Mouse (Mus musculus) myocyte (in vitro differentiated cells): Measurements from ENCODE around the gene Msi2.

Experiments used
- E2F4 ChIP-seq: IDR thresholded peaks from one replicate; pipeline ENCODE4 v1.6.1; 2011; ENCODE audit warnings: mild to moderate bottlenecking, control low read depth, moderate library complexity; ENCODE audit not compliant: insufficient read depth
- POLR2A ChIP-seq: IDR thresholded peaks from one replicate; pipeline ENCODE4 v1.6.1; 2011; ENCODE audit warnings: low read depth, mild to moderate bottlenecking, control low read depth, moderate library complexity; ENCODE audit not compliant: insufficient read length
- SRF ChIP-seq: IDR thresholded peaks from one replicate; pipeline ENCODE4 v1.6.1; 2011; ENCODE audit warnings: low read depth; ENCODE audit not compliant: control insufficient read depth, insufficient read length
- TCF12 ChIP-seq: IDR thresholded peaks from one replicate; pipeline ENCODE4 v1.6.1; 2011; ENCODE audit warnings: mild to moderate bottlenecking, control low read depth; ENCODE audit not compliant: poor library complexity, insufficient read depth, severe bottlenecking

GRCm38 (mm10) chr11:88295298-88295697 lies 423.0 kb downstream of the Msi2 start:
- no peak for TF ChIP-seq SRF
- no peak for TF ChIP-seq POLR2A
- no peak for TF ChIP-seq E2F4
- TF ChIP-seq TCF12: no peak
